Mouse (Mus musculus) embryonic facial prominence, embryonic 12.5 days (tissue): ENCODE data around the gene Arhgap42. TPM values are rescaled to one million over a fixed set of nuclear protein-coding genes. Genes with fewer than 3 reads are reported as not detected.

Experiments
- ATAC-seq: fragments of 200-750 bp; cut with Nextera tagmentation; 2 replicates; pipeline ENCODE4 v1.8.0; 2017; ENCODE audit not compliant: insufficient number of reproducible peaks, insufficient read depth, low FRiP score, low TSS enrichment
- H3K27ac ChIP-seq: fragments of 300-500 bp; sonication (generic); 2 replicates; pipeline ENCODE4 v1.5.1; 2016; ENCODE audit warnings: mild to moderate bottlenecking
- H3K27me3 ChIP-seq: fragments of 300-500 bp; sonication (generic); 2 replicates; pipeline ENCODE4 v1.6.1; 2016; ENCODE audit warnings: mild to moderate bottlenecking, moderate library complexity
- H3K36me3 ChIP-seq: fragments of 300-500 bp; sonication (generic); 2 replicates; pipeline ENCODE4 v1.6.1; 2016; ENCODE audit warnings: mild to moderate bottlenecking
- H3K4me1 ChIP-seq: fragments of 300-500 bp; sonication (generic); 2 replicates; pipeline ENCODE4 v1.6.1; 2016
- H3K4me2 ChIP-seq: fragments of 300-500 bp; sonication (generic); replicated peaks from 2 replicates; pipeline ENCODE4 v1.6.1; 2016; ENCODE audit warnings: mild to moderate bottlenecking, moderate library complexity
- H3K4me3 ChIP-seq: fragments of 300-500 bp; sonication (generic); 2 replicates; pipeline ENCODE4 v1.5.1; 2016; ENCODE audit warnings: mild to moderate bottlenecking
- H3K9ac ChIP-seq: fragments of 300-500 bp; sonication (generic); 2 replicates; pipeline ENCODE4 v1.6.1; 2016; ENCODE audit warnings: mild to moderate bottlenecking, moderate library complexity
- H3K9me3 ChIP-seq: fragments of 300-500 bp; sonication (generic); 2 replicates; pipeline ENCODE4 v1.6.1; 2016; ENCODE audit warnings: mild to moderate bottlenecking, moderate library complexity
- WGBS: fragments of 180-500 bp; shearing (Covaris S2); methylation state at CpG from one replicate; pipeline ENCODE4 v1.1.7; 2016; 5-methylcytosine and 5-hydroxymethylcytosine counted together
- polyA plus RNA-seq: library from polyadenylated mRNA; unstranded; fragments of >200 nt; fragmentation: Nextera tagmentation; extraction: Ambion mirVana; gene quantifications from 2 replicates; pipeline ENCODE4 v1.2.1, GENCODE M21; 2016

The Arhgap42 gene
- polyA plus RNA-seq, 1 experiment from 2014 or later, result 48.0 TPM

GRCm38 (mm10) chr9:9173091-9173490, 65.8 kb downstream of the Arhgap42 start:
- Histone ChIP-seq H3K27ac (no peak overlapping the region), H3K9me3 (no peaks in the 10 kb centered on the region), H3K27me3 (no peaks in the 10 kb centered on the region), H3K4me1 (peaks cover 5% of the 10 kb centered on the region; the same call in 1 of the 2 replicates), H3K36me3 (no peaks in the 10 kb centered on the region), H3K4me2 (no peak overlapping the region), H3K9ac (no peak overlapping the region), H3K4me3 (no peak overlapping the region)
- 52% methylated on average over 1 of the region's 1 CpGs for WGBS
- no peak for ATAC-seq

- no peak overlapping the region for H3K27ac ChIP-seq
- 64% methylated on average over 5 of the region's 5 CpGs for WGBS
- no peak for ATAC-seq
Observed at GRCm38 (mm10) chr9:9171146-9171816, 67.6 kb downstream of the Arhgap42 start.

DNA sequence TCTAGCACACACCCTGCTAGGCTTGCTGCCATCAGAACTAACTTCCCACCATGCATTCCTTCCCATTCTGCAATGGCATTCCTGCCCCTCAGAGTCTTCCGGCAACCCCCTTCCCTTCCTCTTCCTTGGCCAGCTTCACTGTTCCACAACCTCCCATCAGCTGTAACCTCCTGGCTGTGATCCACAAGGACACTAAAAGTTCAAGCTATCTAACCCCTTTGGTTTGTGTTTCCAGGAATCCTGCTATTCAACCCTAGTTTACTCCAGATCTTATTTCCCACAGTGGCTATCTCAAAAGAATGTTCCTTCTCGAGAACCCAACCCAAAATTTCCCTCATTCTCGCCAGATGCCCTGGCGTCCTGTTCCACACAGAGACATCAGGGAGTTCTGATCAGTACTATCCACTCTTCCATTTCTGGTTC, 73.2 kb downstream of the Arhgap42 start:
- Histone ChIP-seq H3K9me3 (no peaks in the 10 kb centered on the region), H3K9ac (no peak overlapping the region), H3K4me1 (0 out of 2 replicates have a peak, but pooled peaks cover 3% of the 10 kb centered on the region), H3K27ac (no peak overlapping the region), H3K4me2 (no peak overlapping the region), H3K27me3 (no peaks in the 10 kb centered on the region), H3K4me3 (no peak overlapping the region), H3K36me3 (no peaks in the 10 kb centered on the region)
- no peak for ATAC-seq
- 84% methylated on average over 4 of the region's 4 CpGs for WGBS

More at GRCm38 (mm10) chr9:9171146-9171816, 67.6 kb downstream of the Arhgap42 start:
- Histone ChIP-seq H3K36me3 (no peaks in the 10 kb centered on the region), H3K4me2 (no peak overlapping the region), H3K4me1 (peaks cover 7% of the 10 kb centered on the region; the same call in 1 of the 2 replicates), H3K27me3 (no peaks in the 10 kb centered on the region), H3K9me3 (no peaks in the 10 kb centered on the region), H3K9ac (no peak overlapping the region), H3K4me3 (no peak overlapping the region)

DNA sequence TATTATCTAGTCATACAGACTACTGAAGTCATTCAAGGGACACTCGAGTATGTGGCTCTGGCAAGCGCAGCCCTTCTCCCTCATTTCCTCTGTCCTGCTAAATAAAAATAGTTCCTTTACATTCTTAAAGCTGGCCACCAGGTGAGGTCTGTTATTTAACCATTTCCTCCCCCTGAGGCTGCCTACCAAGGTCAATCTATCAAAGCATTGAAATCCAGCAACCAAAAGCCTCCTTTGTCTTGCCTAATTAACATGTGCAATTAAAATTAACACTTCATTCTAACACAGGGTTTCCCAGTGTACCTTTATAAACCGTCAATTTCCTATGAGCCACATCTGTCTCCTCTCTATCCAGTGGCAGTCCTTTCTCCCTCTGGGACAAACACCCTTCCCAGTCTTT, 78.2 kb downstream of the Arhgap42 start:
- no peak for ATAC-seq
- 31% methylated on average over 3 of the region's 3 CpGs for WGBS

GRCm38 (mm10) chr9:9158241-9158640, 80.7 kb downstream of the Arhgap42 start:
- WGBS, result 76% methylated on average over 3 of the region's 3 CpGs
- ATAC-seq, result no peak

More for the DNA sequence above, 78.2 kb downstream of the Arhgap42 start:
- no peak overlapping the region for H3K9ac ChIP-seq
- H3K27me3 ChIP-seq, result no peaks in the 10 kb centered on the region
- peaks cover 4% of the 10 kb centered on the region; the same call in 1 of the 2 replicates for H3K4me1 ChIP-seq
- H3K4me2 ChIP-seq, result no peak overlapping the region
- H3K27ac ChIP-seq, result no peak overlapping the region
- no peak overlapping the region for H3K4me3 ChIP-seq
- H3K36me3 ChIP-seq, result no peaks in the 10 kb centered on the region
- no peaks in the 10 kb centered on the region for H3K9me3 ChIP-seq

DNA sequence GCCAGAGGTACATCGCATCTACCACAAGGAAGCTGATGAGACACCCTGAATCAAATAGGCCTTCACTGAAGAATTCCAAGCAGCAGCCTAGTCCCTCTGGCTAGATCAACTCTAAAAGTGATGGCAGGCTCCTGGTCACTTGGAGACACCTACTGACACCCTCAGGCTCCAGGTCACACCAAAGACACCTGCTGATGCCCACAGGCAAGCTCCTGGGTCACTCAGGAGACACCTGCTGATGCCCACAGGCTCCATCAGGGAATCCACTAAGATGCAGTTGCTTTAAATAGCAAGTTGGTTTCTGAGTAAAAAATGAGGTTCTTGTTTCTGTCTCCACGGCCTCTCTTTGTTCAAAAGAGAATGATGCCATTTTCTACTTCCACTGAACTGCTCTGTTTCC, 81.5 kb downstream of the Arhgap42 start:
- no peak overlapping the region for H3K4me2 ChIP-seq
- no peak overlapping the region for H3K4me3 ChIP-seq
- H3K27ac ChIP-seq, result no peak overlapping the region
- H3K9ac ChIP-seq, result no peak overlapping the region
- 69% methylated on average over 2 of the region's 2 CpGs for WGBS
- ATAC-seq, result no peak
- no peaks in the 10 kb centered on the region for H3K9me3 ChIP-seq
- peaks cover 4% of the 10 kb centered on the region; the same call in 1 of the 2 replicates for H3K4me1 ChIP-seq
- no peaks in the 10 kb centered on the region for H3K27me3 ChIP-seq
- no peaks in the 10 kb centered on the region for H3K36me3 ChIP-seq

More at GRCm38 (mm10) chr9:9158241-9158640, 80.7 kb downstream of the Arhgap42 start:
- H3K4me1 ChIP-seq, result peaks cover 4% of the 10 kb centered on the region; the same call in 1 of the 2 replicates
- no peaks in the 10 kb centered on the region for H3K36me3 ChIP-seq
- H3K9ac ChIP-seq, result no peak overlapping the region
- H3K9me3 ChIP-seq, result no peaks in the 10 kb centered on the region
- no peaks in the 10 kb centered on the region for H3K27me3 ChIP-seq
- H3K4me3 ChIP-seq, result no peak overlapping the region
- no peak overlapping the region for H3K4me2 ChIP-seq
- no peak overlapping the region for H3K27ac ChIP-seq

- no peak for ATAC-seq
- Histone ChIP-seq H3K4me1 (peaks cover 4% of the 10 kb centered on the region; the same call in 1 of the 2 replicates), H3K27me3 (no peaks in the 10 kb centered on the region), H3K4me2 (no peak overlapping the region), H3K36me3 (no peaks in the 10 kb centered on the region), H3K27ac (no peak overlapping the region), H3K9me3 (no peaks in the 10 kb centered on the region), H3K9ac (no peak overlapping the region), H3K4me3 (no peak overlapping the region)
- 87% methylated on average over 3 of the region's 3 CpGs for WGBS
Observed at GRCm38 (mm10) chr9:9154636-9155035, 84.3 kb downstream of the Arhgap42 start.

- H3K27ac ChIP-seq, result no peak overlapping the region
- 81% methylated on average over 7 of the region's 7 CpGs for WGBS
- no peak for ATAC-seq
Observed at GRCm38 (mm10) chr9:9144301-9145121, 94.4 kb downstream of the Arhgap42 start.

GRCm38 (mm10) chr9:9143102-9143501, 95.8 kb downstream of the Arhgap42 start:
- H3K4me2 ChIP-seq, result peak overlapping the region; percentile 11; the same call in 1 of the 2 replicates
- no peaks in the 10 kb centered on the region for H3K9me3 ChIP-seq
- H3K36me3 ChIP-seq, result no peaks in the 10 kb centered on the region
- peaks cover 29% of the 10 kb centered on the region for H3K4me1 ChIP-seq
- WGBS, result 17% methylated on average over 5 of the region's 5 CpGs
- no peaks in the 10 kb centered on the region for H3K27me3 ChIP-seq
- ATAC-seq, result peak; percentile 73; the same call in 1 of the 2 replicates
- H3K4me3 ChIP-seq, result no peak overlapping the region
- peak overlapping the region; percentile 46 for H3K27ac ChIP-seq
- no peak overlapping the region for H3K9ac ChIP-seq

More at GRCm38 (mm10) chr9:9144301-9145121, 94.4 kb downstream of the Arhgap42 start:
- no peaks in the 10 kb centered on the region for H3K27me3 ChIP-seq
- no peaks in the 10 kb centered on the region for H3K36me3 ChIP-seq
- H3K9ac ChIP-seq, result no peak overlapping the region
- peaks cover 29% of the 10 kb centered on the region for H3K4me1 ChIP-seq
- H3K4me2 ChIP-seq, result no peak overlapping the region
- no peaks in the 10 kb centered on the region for H3K9me3 ChIP-seq
- H3K4me3 ChIP-seq, result no peak overlapping the region

DNA sequence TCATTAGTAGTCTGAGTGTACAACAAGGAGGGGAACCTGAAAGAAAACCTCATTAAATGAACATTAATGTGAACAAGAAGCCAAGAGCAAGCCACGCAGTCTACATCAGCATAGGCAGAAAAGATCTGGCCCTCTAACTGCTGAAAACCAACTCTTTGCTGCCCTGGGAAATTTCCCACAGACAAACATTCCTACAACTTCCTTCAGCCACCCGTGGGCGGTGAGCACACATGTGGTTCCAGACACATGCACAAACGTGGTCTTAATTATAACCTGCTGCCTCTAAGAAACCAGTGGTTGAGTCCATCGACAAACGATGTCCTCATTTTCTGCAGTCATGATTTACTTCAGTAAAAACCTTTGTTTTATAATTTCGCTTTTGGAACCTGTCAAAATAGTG, 96.3 kb downstream of the Arhgap42 start:
- ATAC-seq, result peak; percentile 44; the same call in 1 of the 2 replicates
- Histone ChIP-seq H3K27me3 (no peaks in the 10 kb centered on the region), H3K4me2 (peak overlapping the region; percentile 11; the same call in 1 of the 2 replicates), H3K4me1 (peaks cover 29% of the 10 kb centered on the region), H3K9ac (no peak overlapping the region), H3K4me3 (no peak overlapping the region), H3K9me3 (no peaks in the 10 kb centered on the region), H3K36me3 (no peaks in the 10 kb centered on the region), H3K27ac (peak overlapping the region; percentile 41)
- 27% methylated on average over 7 of the region's 7 CpGs for whole genome bisulfite sequencing

GRCm38 (mm10) chr9:9142144-9142543, 96.8 kb downstream of the Arhgap42 start:
- Histone ChIP-seq H3K4me3 (no peak overlapping the region), H3K27me3 (no peaks in the 10 kb centered on the region), H3K9me3 (no peaks in the 10 kb centered on the region), H3K36me3 (no peaks in the 10 kb centered on the region), H3K9ac (no peak overlapping the region), H3K4me1 (peaks cover 29% of the 10 kb centered on the region), H3K27ac (peak overlapping the region; percentile 41), H3K4me2 (peak overlapping the region; percentile 11; the same call in 1 of the 2 replicates)
- no peak for ATAC-seq
- WGBS, result 25% methylated on average over 1 of the region's 1 CpGs
